In genomic region chr8:94870474-94871107, GRCm38 (mm10) we compare ENCODE assay signal across 9 mouse cellular contexts. TPM values are rescaled to one million over a fixed set of nuclear protein-coding genes. Genes with fewer than 3 reads are reported as not detected.
DNase-seq lines count a peak whose midpoint lies in the region; ATAC-seq lines count a peak whose summit lies in the region.
"Had no signal": no experiment of that assay in that cellular context is flagged by ENCODE, and none has a peak within 500 bp of the region (broad histone marks: within the 10 kb centered on the region; RNA-seq: fewer than 3 reads in every experiment).

No protein-coding gene starts in this region.

- H3K27me3 ChIP-seq in heart, embryonic 10.5 days (ENCODE audit: insufficient read depth, poor library complexity, severe bottlenecking), result peaks cover 5% of the 10 kb centered on the region; the same call in 1 of the 2 replicates
- H3K27me3 ChIP-seq: Patski had no signal

- peak overlapping the region; percentile 57 for H3K4me3 ChIP-seq in heart, embryonic 10.5 days

- H3K27ac ChIP-seq in heart, embryonic 10.5 days, result peak overlapping the region; percentile 78

- no peak for DNase-seq in heart, embryonic 10.5 days (ENCODE audit: low spot score)
- DNase-seq in heart, adult 9 months (ENCODE audit: low spot score in 2 of 2), result no peak
- peak; percentile 40 for DNase-seq in cerebellum, adult 8-10 months
- peak; percentile 64 to 66 for DNase-seq in layer of hippocampus, adult 8-10 months (ENCODE audit: low spot score in 2 of 2)
- DNase-seq in lung, postnatal 10 days, result peak; percentile 45
- peak; percentile 72 for DNase-seq in right cerebral cortex, adult 18-20 months
- DNase-seq in embryo, embryonic 9.5 days (ENCODE audit: extremely low spot score), result no peak

- peaks cover 84% of the 10 kb centered on the region for H3K4me1 ChIP-seq in heart, embryonic 10.5 days

- no peaks in the 10 kb centered on the region for H3K9me3 ChIP-seq in heart, embryonic 10.5 days

- H3K36me3 ChIP-seq in heart, embryonic 10.5 days, result peaks cover 49% of the 10 kb centered on the region

- WGBS in heart, embryonic 10.5 days, result 21% methylated on average over 22 of the region's 22 CpGs

- ATAC-seq in granulocyte monocyte progenitor cell, adult 5-6 weeks (replicated peaks; ENCODE audit: poor library complexity, severe bottlenecking), result peak; percentile 55
- ATAC-seq: Patski had no signal

RNA-seq across cellular contexts. Expression of gene Dok4, which starts 5.5 kb away (rescaled TPM):
- polyA plus RNA-seq in heart, embryonic 10.5 days (2016; fragmentation: Nextera tagmentation; extraction: Ambion mirVana), result 71.3 and 83.4 TPM in 2 replicates
- total RNA-seq in granulocyte monocyte progenitor cell, adult 5-6 weeks (2014; fragmentation: Nextera tagmentation), result not detected in 2 replicates
- 0.13 and 0.62 TPM in 2 replicates for total RNA-seq in granulocyte monocyte progenitor cell, adult 5-6 weeks (2017)
- 10 to 100 TPM; 18.1 to 22.7 (median 19.8) TPM for total RNA-seq in layer of hippocampus, adult 8-10 months (2022)

RNA-seq across cellular contexts. Expression of gene Polr2c, which starts 13.3 kb away (rescaled TPM):
- polyA plus RNA-seq in heart, embryonic 10.5 days (2016; fragmentation: Nextera tagmentation; extraction: Ambion mirVana), result 164 and 190 TPM in 2 replicates
- 57.6 and 75.3 TPM in 2 replicates for total RNA-seq in granulocyte monocyte progenitor cell, adult 5-6 weeks (2014; fragmentation: Nextera tagmentation)
- total RNA-seq in granulocyte monocyte progenitor cell, adult 5-6 weeks (2017), result 55.6 and 74.5 TPM in 2 replicates
- total RNA-seq in layer of hippocampus, adult 8-10 months (2022), result 10 to 100 TPM; 62.9 to 80.4 (median 72.9) TPM

RNA-seq across cellular contexts. Expression of gene Ciapin1, which starts 32.4 kb away (rescaled TPM):
- polyA plus RNA-seq in heart, embryonic 10.5 days (2016; fragmentation: Nextera tagmentation; extraction: Ambion mirVana), result 148 and 158 TPM in 2 replicates
- 45.7 and 48.0 TPM in 2 replicates for total RNA-seq in granulocyte monocyte progenitor cell, adult 5-6 weeks (2014; fragmentation: Nextera tagmentation)
- total RNA-seq in granulocyte monocyte progenitor cell, adult 5-6 weeks (2017), result 46.1 and 72.3 TPM in 2 replicates
- 10 to 100 TPM; 62.0 to 88.0 (median 71.0) TPM for total RNA-seq in layer of hippocampus, adult 8-10 months (2022)

RNA-seq across cellular contexts. Expression of gene Coq9, which starts 32.5 kb away (rescaled TPM):
- 97.9 and 129 TPM in 2 replicates for polyA plus RNA-seq in heart, embryonic 10.5 days (2016; fragmentation: Nextera tagmentation; extraction: Ambion mirVana)
- 49.5 and 54.4 TPM in 2 replicates for total RNA-seq in granulocyte monocyte progenitor cell, adult 5-6 weeks (2014; fragmentation: Nextera tagmentation)
- 46.6 and 57.4 TPM in 2 replicates for total RNA-seq in granulocyte monocyte progenitor cell, adult 5-6 weeks (2017)
- total RNA-seq in layer of hippocampus, adult 8-10 months (2022), result 10 to 100 TPM; 83.6 to 98.9 (median 87.1) TPM

RNA-seq across cellular contexts. Expression of gene Ccdc102a, which starts 47.3 kb away (rescaled TPM):
- polyA plus RNA-seq in heart, embryonic 10.5 days (2016; fragmentation: Nextera tagmentation; extraction: Ambion mirVana), result 22.0 and 31.0 TPM in 2 replicates
- total RNA-seq in granulocyte monocyte progenitor cell, adult 5-6 weeks (2014; fragmentation: Nextera tagmentation), result not detected in 2 replicates
- total RNA-seq in granulocyte monocyte progenitor cell, adult 5-6 weeks (2017), result 0.34 and 1.5 TPM in 2 replicates
- total RNA-seq in layer of hippocampus, adult 8-10 months (2022), result 1 to 10 TPM; 1.0 to 2.6 (median 1.4) TPM

Comparison
In these comparisons a context has a peak if more than half of its experiments do, and no peak if none do; other contexts are left out.
1. DNase-seq: peak in cerebellum, adult 8-10 months (single experiment), layer of hippocampus, adult 8-10 months (2 of 2), lung, postnatal 10 days (single experiment) and right cerebral cortex, adult 18-20 months (single experiment); none in heart, embryonic 10.5 days (single experiment), heart, adult 9 months (0 of 2) and embryo, embryonic 9.5 days (single experiment).
2. RNA of gene Dok4, which starts 5.5 kb away (total RNA-seq): 18.1 to 22.7 TPM in layer of hippocampus, adult 8-10 months; 0.13 to 0.62 TPM in granulocyte monocyte progenitor cell, adult 5-6 weeks; every median in the first group is over 10 times any median in the second.